Mouse (Mus musculus): Measurements from ENCODE around the gene Map2k2.

The Map2k2 gene

GRCm38 (mm10) chr10:81175936-81176465 is 70.3 kb downstream of the Map2k2 start:
- WGBS: under 1% methylated on average over 13 of the region's 13 CpGs

GRCm38 (mm10) chr10:81176466-81177271 is 71.0 kb downstream of the Map2k2 start, which contains the start of gene Eef2:
Eef2 (plus strand) TSS chr10:81176631.
- under 1% methylated on average over 77 of the region's 77 CpGs for WGBS

- WGBS: 6% methylated on average over 16 of the region's 16 CpGs
These were observed 71.8 kb downstream of the Map2k2 start for GRCm38 (mm10) chr10:81177491-81177925.

- 46% methylated on average over 14 of the region's 14 CpGs for WGBS
These were observed 72.4 kb downstream of the Map2k2 start for GRCm38 (mm10) chr10:81177958-81178712.

GRCm38 (mm10) chr10:81178927-81179326 is 73.2 kb downstream of the Map2k2 start:
- 84% methylated on average over 11 of the region's 11 CpGs for WGBS

- 85% methylated on average over 32 of the region's 32 CpGs for WGBS
These were observed 74.0 kb downstream of the Map2k2 start for GRCm38 (mm10) chr10:81179451-81180342.

GRCm38 (mm10) chr10:81180946-81181345 is 75.2 kb downstream of the Map2k2 start:
- WGBS: 89% methylated on average over 13 of the region's 13 CpGs

GRCm38 (mm10) chr10:81181860-81182259 is 76.1 kb downstream of the Map2k2 start:
- WGBS: 70% methylated on average over 12 of the region's 12 CpGs

- WGBS: 4% methylated on average over 53 of the region's 53 CpGs
These were observed 76.9 kb downstream of the Map2k2 start, which contains the start of gene Dapk3 for GRCm38 (mm10) chr10:81182336-81183333. Dapk3 (plus strand) TSS chr10:81183005.

Data from cerebral cortex, adult 2 months (tissue).